Mouse (Mus musculus): Measurements from ENCODE around the gene Slc7a14. TPM values are rescaled to one million over a fixed set of nuclear protein-coding genes. Genes with fewer than 3 reads are reported as not detected.

Slc7a14 gene
- total and polyA plus RNA-seq, 3 experiments, result under 0.01 to 0.01 TPM; not detected in 1

DNA sequence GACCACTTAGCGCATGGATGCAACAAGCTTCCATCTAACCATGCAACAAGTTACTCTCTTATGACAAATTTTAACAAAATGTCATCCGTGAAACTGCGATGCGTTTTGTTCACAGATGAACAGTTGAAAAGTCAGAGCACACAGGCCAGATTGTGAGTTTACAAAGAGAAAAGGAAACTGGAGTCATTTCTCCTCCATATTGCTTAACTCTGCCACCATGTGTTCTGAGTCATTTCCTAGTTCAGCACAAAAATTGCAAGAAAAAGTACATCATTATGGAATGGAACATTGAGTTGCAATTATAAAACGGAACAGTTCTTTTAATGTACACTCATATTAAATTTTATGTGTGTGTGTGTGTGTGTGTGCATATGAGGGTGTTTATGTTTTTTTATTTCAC is 17.6 kb upstream of the Slc7a14 start:
- TF ChIP-seq MEF2A (IDR thresholded peaks at IDR 0.05; ENCODE audit: extremely low read depth, insufficient replicate concordance, low read depth, low read length, poor library complexity, severe bottlenecking), result no peak
- TF ChIP-seq TBP (IDR thresholded peaks at IDR 0.05; ENCODE audit: low read depth, low read length), result no peak
- no peak for TF ChIP-seq POLR2A (IDR thresholded peaks at IDR 0.05; ENCODE audit: control insufficient read depth in 1 of 2, insufficient read depth in 1 of 2, low read depth in 1 of 2, low read length in 2 of 2, poor library complexity in 1 of 2)
- no peak for TF ChIP-seq GABPA (IDR thresholded peaks at IDR 0.05; ENCODE audit: low read depth, low read length)
- TF ChIP-seq POLR2AphosphoS5 (IDR thresholded peaks at IDR 0.05; ENCODE audit: borderline replicate concordance, low read depth, low read length), result no peak
- no peak for TF ChIP-seq MXI1 (IDR thresholded peaks at IDR 0.05; ENCODE audit: low read depth, low read length)
- TF ChIP-seq NELFE (IDR thresholded peaks at IDR 0.05; ENCODE audit: low read depth, low read length), result no peak
- no peak for TF ChIP-seq MYC (IDR thresholded peaks at IDR 0.05; ENCODE audit: low read depth, low read length)
- no peak for TF ChIP-seq MYB (IDR thresholded peaks at IDR 0.05; ENCODE audit: low read depth, low read length)
- no peak for TF ChIP-seq SIN3A (IDR thresholded peaks at IDR 0.05; ENCODE audit: low read length)
- TF ChIP-seq RAD21 (IDR thresholded peaks at IDR 0.05; ENCODE audit: low read depth, low read length), result no peak
- TF ChIP-seq TCF12 (IDR thresholded peaks at IDR 0.05; ENCODE audit: low read depth, low read length), result no peak
- no peak for TF ChIP-seq HCFC1 (IDR thresholded peaks at IDR 0.05; ENCODE audit: low read depth, low read length)
- no peak for TF ChIP-seq RCOR1 (IDR thresholded peaks at IDR 0.05; ENCODE audit: low read depth, low read length)
- TF ChIP-seq ELF1 (IDR thresholded peaks at IDR 0.05; ENCODE audit: low read depth, low read length), result no peak
- Histone ChIP-seq H3K36me3 (ENCODE audit: control insufficient read depth in 1 of 2, insufficient read depth in 2 of 2, low read length in 2 of 2) (no peaks in the 10 kb centered on the region), H3K79me2 (ENCODE audit: control insufficient read depth, insufficient read depth, low read length, poor library complexity) (no peaks in the 10 kb centered on the region), H3K9me3 (replicated peaks; ENCODE audit: insufficient read depth, low read length) (no peaks in the 10 kb centered on the region), H3K27me3 (ENCODE audit: control insufficient read depth in 1 of 2, insufficient read depth in 2 of 2, low read length in 2 of 2) (no peaks in the 10 kb centered on the region), H3K27ac (ENCODE audit: control insufficient read depth, low read depth, low read length) (no peak overlapping the region), H3K4me1 (ENCODE audit: control insufficient read depth in 1 of 2, insufficient read depth in 2 of 2, low read length in 2 of 2) (no peaks in the 10 kb centered on the region), H3K9ac (ENCODE audit: control insufficient read depth, low read depth, low read length, poor library complexity, severe bottlenecking) (no peak overlapping the region), H3K4me3 (ENCODE audit: control insufficient read depth in 1 of 2, insufficient read depth in 1 of 2, low read depth in 2 of 2, low read length in 2 of 2) (no peak overlapping the region)
- no peak for DNase-seq (ENCODE audit: low read depth, low spot score)

GRCm38 (mm10) chr3:31324231-31324654 is 14.1 kb upstream of the Slc7a14 start:
- no peak for DNase-seq (ENCODE audit: low read depth, low spot score)

More at GRCm38 (mm10) chr3:31324231-31324654, 14.1 kb upstream of the Slc7a14 start:
- Histone ChIP-seq H3K79me2 (ENCODE audit: control insufficient read depth, insufficient read depth, low read length, poor library complexity) (no peaks in the 10 kb centered on the region), H3K27ac (ENCODE audit: control insufficient read depth, low read depth, low read length) (no peak overlapping the region), H3K9ac (ENCODE audit: control insufficient read depth, low read depth, low read length, poor library complexity, severe bottlenecking) (no peak overlapping the region), H3K4me3 (ENCODE audit: control insufficient read depth in 1 of 2, insufficient read depth in 1 of 2, low read depth in 2 of 2, low read length in 2 of 2) (no peak overlapping the region), H3K9me3 (replicated peaks; ENCODE audit: insufficient read depth, low read length) (no peaks in the 10 kb centered on the region), H3K4me1 (ENCODE audit: control insufficient read depth in 1 of 2, insufficient read depth in 2 of 2, low read length in 2 of 2) (no peaks in the 10 kb centered on the region), H3K27me3 (ENCODE audit: control insufficient read depth in 1 of 2, insufficient read depth in 2 of 2, low read length in 2 of 2) (no peaks in the 10 kb centered on the region), H3K36me3 (ENCODE audit: control insufficient read depth in 1 of 2, insufficient read depth in 2 of 2, low read length in 2 of 2) (no peaks in the 10 kb centered on the region)
- TF ChIP-seq USF1 (IDR thresholded peaks at IDR 0.05; ENCODE audit: low read depth, low read length), result no peak
- TF ChIP-seq TCF12 (IDR thresholded peaks at IDR 0.05; ENCODE audit: low read depth, low read length), result no peak
- no peak for TF ChIP-seq GABPA (IDR thresholded peaks at IDR 0.05; ENCODE audit: low read depth, low read length)
- no peak for TF ChIP-seq JUND (IDR thresholded peaks at IDR 0.05; ENCODE audit: low read depth, low read length)
- TF ChIP-seq HCFC1 (IDR thresholded peaks at IDR 0.05; ENCODE audit: low read depth, low read length), result no peak
- TF ChIP-seq MAFK (IDR thresholded peaks at IDR 0.05; ENCODE audit: borderline replicate concordance, low read depth, low read length), result no peak
- no peak for TF ChIP-seq POLR2A (IDR thresholded peaks at IDR 0.05; ENCODE audit: control insufficient read depth in 1 of 2, insufficient read depth in 1 of 2, low read depth in 1 of 2, low read length in 2 of 2, poor library complexity in 1 of 2)
- no peak for TF ChIP-seq SIN3A (IDR thresholded peaks at IDR 0.05; ENCODE audit: low read length)
- TF ChIP-seq NRF1 (IDR thresholded peaks at IDR 0.05; ENCODE audit: insufficient read depth, low read depth, low read length, poor library complexity, severe bottlenecking), result no peak
- TF ChIP-seq SMC3 (IDR thresholded peaks at IDR 0.05; ENCODE audit: low read depth, low read length), result no peak
- TF ChIP-seq RCOR1 (IDR thresholded peaks at IDR 0.05; ENCODE audit: low read depth, low read length), result no peak
- TF ChIP-seq MAX (IDR thresholded peaks at IDR 0.05; ENCODE audit: low read length), result no peak
- TF ChIP-seq NELFE (IDR thresholded peaks at IDR 0.05; ENCODE audit: low read depth, low read length), result no peak
- TF ChIP-seq MYB (IDR thresholded peaks at IDR 0.05; ENCODE audit: low read depth, low read length), result no peak
- no peak for TF ChIP-seq ELF1 (IDR thresholded peaks at IDR 0.05; ENCODE audit: low read depth, low read length)
- no peak for TF ChIP-seq USF2 (IDR thresholded peaks at IDR 0.05; ENCODE audit: borderline replicate concordance in 1 of 2, insufficient read depth in 1 of 2, low read depth in 1 of 2, low read length in 2 of 2)
